Mouse (Mus musculus): Measurements from ENCODE around the gene Schip1.

Schip1 gene

DNA sequence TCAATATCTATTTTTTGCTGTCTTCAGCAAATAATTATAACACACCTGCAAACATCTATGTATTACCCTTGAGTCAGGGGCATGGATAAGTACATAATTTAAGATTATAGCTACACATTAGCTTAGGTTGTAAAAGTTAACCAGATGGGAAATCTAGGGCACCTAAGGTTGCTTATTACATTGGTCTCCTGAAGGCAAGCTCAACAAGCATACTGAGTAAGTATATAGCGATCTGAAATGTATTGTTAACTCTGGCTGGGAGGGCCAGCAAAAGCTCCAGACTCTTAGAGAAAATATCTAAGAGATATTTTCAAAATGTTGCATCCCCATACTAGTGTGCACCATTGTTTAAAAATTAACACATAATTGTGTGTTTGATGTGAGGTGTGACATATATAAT lies 603.2 kb downstream of the Schip1 start:
- DNase-seq (ENCODE audit: low spot score), result no peak

GRCm38 (mm10) chr3:68669418-68669974 lies 604.9 kb downstream of the Schip1 start:
- DNase-seq (ENCODE audit: low spot score), result no peak

- DNase-seq (ENCODE audit: low spot score), result no peak
These were observed 610.1 kb downstream of the Schip1 start for GRCm38 (mm10) chr3:68674721-68675120.

GRCm38 (mm10) chr3:68675216-68675835 lies 610.7 kb downstream of the Schip1 start:
- DNase-seq (ENCODE audit: low spot score), result no peak
